Mouse (Mus musculus) brain, embryonic 14.5 days (tissue): ENCODE data around the gene Cks2.

Experiments
- CTCF ChIP-seq: fragments of 200-500 bp; IDR thresholded peaks from 2 replicates; pipeline ENCODE4 v1.5.1; 2012; ENCODE audit warnings: inconsistent platforms, mild to moderate bottlenecking, moderate library complexity, borderline replicate concordance; ENCODE audit not compliant: insufficient read depth, insufficient read length; ENCODE audit errors: extremely low read depth
- POLR2A ChIP-seq: fragments of 200-500 bp; IDR thresholded peaks from 2 replicates; pipeline ENCODE4 v1.6.1; 2012; ENCODE audit warnings: mild to moderate bottlenecking, inconsistent platforms, borderline replicate concordance; ENCODE audit not compliant: poor library complexity, insufficient read depth, insufficient read length, severe bottlenecking; ENCODE audit errors: extremely low read depth

GRCm38 (mm10) chr13:51658094-51658493 lies 13.1 kb downstream of the Cks2 start:
- TF ChIP-seq CTCF: no peak
- TF ChIP-seq POLR2A: no peak
